Mouse (Mus musculus) cerebellum, adult 2 months (tissue): ENCODE results near the gene Grin3b. TPM values are rescaled to one million over a fixed set of nuclear protein-coding genes. Genes with fewer than 3 reads are reported as not detected.

Experiments used
- DNase-seq, 2 experiments: peaks; one replicate each; pipeline ENCODE4 v3.0.0; 2021
- H3K27ac ChIP-seq: fragments of 200-500 bp; 2 replicates; pipeline ENCODE4 v1.5.1; 2012; ENCODE audit warnings: low read length, control low read depth, inconsistent platforms; ENCODE audit not compliant: insufficient read depth
- H3K27me3 ChIP-seq: fragments of 200-500 bp; 2 replicates; pipeline ENCODE4 v1.6.1; 2012; ENCODE audit warnings: inconsistent platforms, mild to moderate bottlenecking, low read length, moderate library complexity; ENCODE audit not compliant: control insufficient read depth, insufficient read depth
- H3K4me1 ChIP-seq: fragments of 200-500 bp; 2 replicates; pipeline ENCODE4 v1.6.1; 2011; ENCODE audit warnings: low read length; ENCODE audit not compliant: control insufficient read depth, insufficient read depth
- H3K4me3 ChIP-seq: fragments of 200-500 bp; replicated peaks from 2 replicates; pipeline ENCODE3; 2011; ENCODE audit warnings: mild to moderate bottlenecking, low read depth, low read length, control low read depth; ENCODE audit not compliant: insufficient read depth
- CTCF ChIP-seq: fragments of 200-500 bp; IDR thresholded peaks from 2 replicates; pipeline ENCODE4 v1.5.1; 2011; ENCODE audit warnings: low read depth, mild to moderate bottlenecking, control low read depth, low read length, moderate library complexity, borderline replicate concordance; ENCODE audit not compliant: insufficient read depth
- POLR2A ChIP-seq: fragments of 200-500 bp; IDR thresholded peaks from 2 replicates; pipeline ENCODE4 v1.6.1; 2011; ENCODE audit warnings: low read length, control low read depth, borderline replicate concordance; ENCODE audit not compliant: insufficient read depth
- WGBS: fragments of 180-500 bp; shearing (Covaris S2); methylation state at CpG from one replicate; pipeline ENCODE4 v1.1.7; 2018; 5-methylcytosine and 5-hydroxymethylcytosine counted together
- polyA plus RNA-seq: library from polyadenylated mRNA; depleted of rRNA; stranded (reverse); fragments of >200 nt; gene quantifications from 2 replicates; pipeline ENCODE4 v1.2.3, GENCODE M21; 2012

Gene Grin3b
- polyA plus RNA-seq, 1 experiment, result 5.5 TPM

DNA sequence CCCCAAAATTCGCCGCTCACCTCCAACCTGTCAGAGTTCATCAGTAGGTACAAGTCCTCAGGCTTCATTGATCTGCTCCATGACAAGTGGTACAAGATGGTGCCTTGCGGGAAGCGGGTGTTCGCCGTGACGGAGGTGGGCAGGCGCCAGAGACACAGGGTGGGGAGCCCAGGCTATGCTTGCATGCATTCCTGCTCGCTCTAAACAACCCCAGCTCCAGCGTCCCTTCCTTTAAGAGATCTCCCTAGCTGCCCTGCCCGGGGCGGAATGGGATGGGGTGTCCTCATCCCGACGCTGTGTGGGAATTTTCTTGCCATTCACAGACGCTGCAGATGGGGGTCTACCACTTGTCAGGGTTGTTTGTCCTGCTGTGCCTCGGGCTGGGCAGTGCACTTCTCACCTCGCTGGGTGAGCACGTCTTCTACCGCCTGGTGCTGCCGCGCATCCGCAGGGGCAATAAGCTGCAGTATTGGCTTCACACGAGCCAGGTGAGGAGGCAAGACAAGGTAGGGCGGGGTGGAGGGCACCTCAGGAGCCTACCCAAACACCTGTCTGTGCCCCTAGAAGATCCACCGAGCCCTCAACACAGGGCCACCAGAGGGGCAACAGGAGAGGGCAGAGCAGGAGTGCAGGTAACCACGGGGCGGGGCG is 5.7 kb downstream of the Grin3b start:
- DNase-seq, result no peak
- 86% methylated on average over 28 of the region's 28 CpGs for WGBS
- Histone ChIP-seq H3K4me1 (peaks cover 5% of the 10 kb centered on the region), H3K4me3 (no peak overlapping the region), H3K27me3 (no peaks in the 10 kb centered on the region), H3K27ac (no peak overlapping the region)
- no peak for TF ChIP-seq POLR2A
- no peak for TF ChIP-seq CTCF

DNA sequence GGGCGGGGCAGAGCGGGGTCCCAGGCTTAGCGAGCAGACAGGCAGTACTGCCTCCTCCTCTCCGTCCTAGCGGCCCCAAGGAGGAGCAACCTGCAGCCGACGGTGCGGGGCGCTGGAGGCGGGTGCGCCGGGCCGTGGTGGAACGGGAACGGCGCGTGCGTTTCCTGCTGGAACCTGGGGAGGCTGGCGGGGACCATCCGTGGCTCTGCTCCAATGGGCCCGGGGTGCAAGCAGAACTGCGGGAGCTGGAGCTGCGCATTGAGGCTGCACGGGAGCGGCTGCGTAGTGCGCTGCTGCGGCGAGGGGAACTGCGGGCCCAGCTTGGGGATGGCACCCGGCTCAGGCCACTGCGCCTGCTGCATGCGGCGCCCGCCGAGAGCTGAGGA is 6.2 kb downstream of the Grin3b start:
- Histone ChIP-seq H3K4me3 (no peak overlapping the region), H3K4me1 (peaks cover 10% of the 10 kb centered on the region), H3K27ac (no peak overlapping the region), H3K27me3 (no peaks in the 10 kb centered on the region)
- TF ChIP-seq POLR2A (no peak), CTCF (no peak)
- DNase-seq, result no peak
- 72% methylated on average over 36 of the region's 36 CpGs for WGBS

DNA sequence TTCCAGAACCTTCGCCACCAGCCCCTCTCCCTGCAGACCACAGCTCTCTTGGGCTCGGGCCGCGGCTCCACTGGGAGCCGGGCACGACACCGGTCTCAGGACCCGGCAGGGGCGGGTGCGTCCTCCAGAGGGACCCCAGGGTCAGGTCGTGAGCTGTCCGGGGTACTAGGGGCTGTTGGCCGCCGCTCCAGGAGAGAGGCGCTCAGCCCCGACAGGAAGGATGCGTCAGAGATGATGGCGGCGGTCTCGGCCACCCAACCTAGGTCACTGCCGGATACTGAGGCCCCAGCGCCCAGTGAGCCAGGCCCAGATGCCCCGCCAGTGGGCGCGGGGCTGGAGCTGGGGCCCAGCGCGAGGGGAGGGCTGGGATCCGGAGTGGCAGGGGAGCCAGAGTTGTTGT is 6.8 kb downstream of the Grin3b start:
- no peak overlapping the region for H3K4me3 ChIP-seq
- H3K27me3 ChIP-seq, result no peaks in the 10 kb centered on the region
- DNase-seq, result no peak
- WGBS, result 86% methylated on average over 28 of the region's 28 CpGs
- TF ChIP-seq CTCF, result no peak
- no peak for TF ChIP-seq POLR2A
- peaks cover 12% of the 10 kb centered on the region for H3K4me1 ChIP-seq
- no peak overlapping the region for H3K27ac ChIP-seq

DNA sequence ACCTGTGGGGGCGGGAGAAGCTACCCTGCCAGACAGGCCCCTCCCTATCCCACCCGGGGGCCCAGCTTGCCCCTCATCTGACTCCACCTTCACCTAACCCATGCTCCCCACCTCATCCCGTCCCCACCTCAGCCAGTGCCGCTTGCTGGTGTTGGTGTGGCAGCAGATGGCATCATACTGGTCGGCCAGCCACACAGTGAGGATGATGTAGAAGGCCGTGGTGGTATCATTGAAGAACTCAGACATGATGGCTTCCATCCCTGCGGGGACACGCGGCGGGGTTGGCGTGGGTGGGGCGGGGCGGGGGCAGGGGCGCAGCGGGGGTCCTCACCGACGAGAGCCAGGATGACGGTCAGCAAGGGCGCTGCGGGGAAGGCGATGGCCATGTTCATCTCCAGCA is 7.5 kb downstream of the Grin3b start:
- no peak for DNase-seq
- H3K4me3 ChIP-seq, result no peak overlapping the region
- peaks cover 19% of the 10 kb centered on the region for H3K4me1 ChIP-seq
- TF ChIP-seq CTCF, result no peak
- TF ChIP-seq POLR2A, result no peak
- H3K27ac ChIP-seq, result no peak overlapping the region
- 88% methylated on average over 21 of the region's 21 CpGs for WGBS
- no peaks in the 10 kb centered on the region for H3K27me3 ChIP-seq

DNA sequence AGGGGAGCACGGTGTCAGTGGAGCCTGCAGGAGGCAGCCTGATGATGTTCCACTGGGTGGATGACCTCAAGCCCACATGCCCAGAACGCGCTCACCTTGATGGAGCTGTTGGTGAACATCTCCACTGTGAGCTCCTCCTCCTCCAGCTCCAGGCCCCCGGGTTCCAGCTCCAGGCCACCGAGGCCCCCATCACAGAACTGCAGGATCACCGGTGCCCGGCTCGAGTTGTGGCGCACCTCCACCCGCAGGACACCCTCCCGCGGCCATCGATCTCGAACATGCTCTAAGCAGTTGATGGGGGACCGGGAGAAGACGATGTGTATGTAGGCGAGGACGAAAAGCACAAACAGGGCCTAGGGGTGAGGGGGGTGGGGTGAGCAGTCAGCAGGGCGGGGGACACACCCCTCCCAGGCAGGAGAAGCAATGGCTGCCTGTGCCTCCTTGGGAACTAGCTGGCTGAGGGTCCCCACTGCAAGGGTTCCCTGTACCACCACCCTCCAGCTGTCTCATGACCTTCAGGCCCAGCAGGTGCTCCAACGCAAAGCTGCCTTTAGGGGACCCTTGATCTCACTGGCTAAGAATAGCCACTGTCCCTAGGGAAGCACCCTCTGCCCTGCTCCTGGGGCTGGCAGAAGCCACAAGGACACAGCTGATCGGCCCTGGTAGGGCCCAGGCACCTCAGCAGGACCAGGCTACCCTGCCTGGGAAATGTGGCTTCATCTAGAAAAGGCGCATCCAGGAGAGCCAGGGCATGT is 9.1 kb downstream of the Grin3b start:
- no peak overlapping the region for H3K27ac ChIP-seq
- no peak overlapping the region for H3K4me3 ChIP-seq
- TF ChIP-seq CTCF (no peak), POLR2A (no peak)
- WGBS, result 83% methylated on average over 22 of the region's 22 CpGs
- peaks cover 19% of the 10 kb centered on the region for H3K4me1 ChIP-seq
- no peaks in the 10 kb centered on the region for H3K27me3 ChIP-seq
- no peak for DNase-seq

DNA sequence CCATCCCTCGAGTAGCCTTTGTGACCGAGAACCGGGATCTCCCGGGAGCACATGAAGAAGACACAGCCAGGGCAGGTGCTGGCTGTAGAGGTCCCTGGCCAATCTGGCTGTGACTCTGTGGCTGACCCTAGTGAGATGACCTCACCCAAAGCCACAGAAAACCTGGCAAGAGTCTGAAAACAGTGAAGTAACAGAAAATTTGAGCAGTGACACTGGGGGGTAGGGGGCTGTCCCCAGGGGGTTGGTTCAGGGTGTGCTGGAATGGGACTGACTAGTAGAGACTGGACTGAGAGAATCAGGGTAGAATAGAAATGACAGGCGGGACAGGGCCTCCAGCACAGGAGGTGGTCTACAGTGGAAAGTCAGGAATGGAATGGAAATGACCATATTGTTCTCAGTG is 12.7 kb downstream of the Grin3b start:
- TF ChIP-seq POLR2A (no peak), CTCF (no peak)
- Histone ChIP-seq H3K27me3 (no peaks in the 10 kb centered on the region), H3K27ac (no peak overlapping the region), H3K4me1 (peaks cover 26% of the 10 kb centered on the region), H3K4me3 (peak overlapping the region; percentile 88)
- WGBS, result 15% methylated on average over 5 of the region's 5 CpGs
- peak in 1 of 2 experiments; percentile 43 for DNase-seq

DNA sequence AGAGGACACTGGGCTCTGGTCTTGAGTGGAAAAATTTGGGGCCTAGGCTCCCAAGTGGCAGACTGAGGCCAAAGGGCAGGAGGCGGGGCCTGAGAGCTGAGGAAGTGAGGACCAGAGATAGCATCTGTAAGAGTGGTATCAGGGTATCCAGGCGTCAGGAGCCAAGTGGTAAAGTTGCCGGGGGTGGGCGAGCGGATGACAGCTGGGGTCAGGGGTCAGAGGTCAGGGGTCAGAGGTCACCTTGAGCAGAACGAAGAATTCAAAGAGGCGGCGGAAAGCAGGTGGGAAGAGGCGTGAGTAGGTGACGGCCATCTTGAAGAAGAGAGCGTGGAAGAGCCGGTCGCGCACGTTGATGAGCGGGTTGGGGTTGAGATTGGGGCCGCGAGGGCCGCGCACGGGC is 13.2 kb downstream of the Grin3b start:
- H3K4me1 ChIP-seq, result peaks cover 26% of the 10 kb centered on the region
- H3K27me3 ChIP-seq, result no peaks in the 10 kb centered on the region
- H3K4me3 ChIP-seq, result peak overlapping the region; percentile 88
- peak overlapping the region; percentile 13; the same call in 1 of the 2 replicates for H3K27ac ChIP-seq
- TF ChIP-seq CTCF (no peak), POLR2A (no peak)
- DNase-seq, result peak; percentile 70 to 74
- under 1% methylated on average over 11 of the region's 21 CpGs for WGBS

DNA sequence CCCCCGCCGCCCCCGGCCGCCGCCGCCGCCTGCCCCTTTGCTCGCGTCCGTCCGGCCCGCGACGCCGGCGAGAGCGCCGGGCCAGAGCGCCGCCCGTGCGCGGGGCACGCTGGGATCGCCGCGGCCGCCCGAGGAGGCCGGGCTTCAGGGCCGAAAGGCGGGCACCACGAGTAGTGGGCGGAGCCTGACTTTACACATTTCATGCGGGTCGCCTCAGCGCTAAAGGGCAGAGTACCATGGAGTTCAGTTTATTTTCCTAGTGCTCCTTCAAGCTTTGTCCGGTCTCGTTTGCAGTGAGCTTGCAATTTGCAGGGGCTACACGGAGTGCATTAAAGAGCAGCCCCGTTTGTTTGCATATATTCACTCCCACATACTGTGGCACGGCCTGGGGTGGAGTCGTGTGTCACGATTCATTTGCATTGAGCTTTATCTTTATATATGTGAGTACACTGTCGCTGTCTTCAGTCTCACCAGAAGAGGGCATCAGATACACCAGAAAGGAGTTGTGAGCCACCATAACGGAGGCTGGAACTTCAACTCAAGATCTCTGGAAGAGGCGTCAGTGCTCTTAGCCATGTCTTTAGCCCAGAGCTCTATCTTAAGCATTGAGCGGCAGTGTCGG is 13.8 kb downstream of the Grin3b start, which contains the start of gene Tmem259:
Tmem259 (minus strand) TSS at position 136 of the 622 bp plus-strand sequence.
- Histone ChIP-seq H3K4me3 (peak within 1 kb of the TSS; percentile 88), H3K27me3 (no peaks in the 10 kb centered on the region), H3K27ac (peak within 1 kb of the TSS; percentile 92), H3K4me1 (peaks cover 26% of the 10 kb centered on the region)
- TF ChIP-seq POLR2A (no peak), CTCF (peak; percentile 66; the same call in 1 of the 2 replicates)
- WGBS, result under 1% methylated on average over 45 of the region's 49 CpGs
- peak; percentile 87 to 88 for DNase-seq
